Mouse (Mus musculus) brain, adult 10 weeks (tissue): ENCODE results near the gene Hoxb1. TPM values are rescaled to one million over a fixed set of nuclear protein-coding genes. Genes with fewer than 3 reads are reported as not detected.

Source experiments
- polyA plus RNA-seq: library from polyadenylated mRNA; stranded (reverse); fragments of 350-450 nt; fragmentation: Illumina TruSeq; extraction: RNeasy Lipid Tissue Mini Kit (QIAGEN cat#74804); gene quantifications from one replicate; pipeline ENCODE4 v1.2.3, GENCODE M21; 2015; ENCODE audit warnings: low read depth, low replicate concordance

Gene Hoxb1
- polyA plus RNA-seq: not detected

GRCm38 (mm10) chr11:96365441-96366091 lies at the start of gene Hoxb1:
TSS of gene Hoxb1 (plus strand) at chr11:96365752.

GRCm38 (mm10) chr11:96317608-96318367 lies 47.8 kb upstream of the Hoxb1 start, which contains the start of gene Hoxb4:
TSS of gene Hoxb4 (plus strand) at chr11:96318267.

GRCm38 (mm10) chr11:96323154-96323553 lies 42.4 kb upstream of the Hoxb1 start, which contains the start of gene Hoxb3:
TSS of gene Hoxb3 (plus strand) at chr11:96323326.

GRCm38 (mm10) chr11:96350341-96350624 lies 15.3 kb upstream of the Hoxb1 start, which contains the start of gene Hoxb2:
TSS of gene Hoxb2 (plus strand) at chr11:96350525.

Other genes starting within 250 kb of the Hoxb1 start
- gene Ttll6, start 232.0 kb upstream of the Hoxb1 start, polyA plus RNA-seq: 0.59 TPM
- not detected for gene Hoxb13, start 171.4 kb upstream of the Hoxb1 start, polyA plus RNA-seq
- gene Hoxb9, start 94.3 kb upstream of the Hoxb1 start, polyA plus RNA-seq: not detected
- not detected for gene Hoxb8, start 83.8 kb upstream of the Hoxb1 start, polyA plus RNA-seq
- not detected for gene Hoxb7, start 79.1 kb upstream of the Hoxb1 start, polyA plus RNA-seq
- gene Hoxb6, start 73.3 kb upstream of the Hoxb1 start, polyA plus RNA-seq: not detected
- not detected for gene Hoxb5, start 62.4 kb upstream of the Hoxb1 start, polyA plus RNA-seq
- not detected for gene Hoxb4, start 47.5 kb upstream of the Hoxb1 start, polyA plus RNA-seq
- gene Hoxb3, start 42.4 kb upstream of the Hoxb1 start, polyA plus RNA-seq: not detected
- not detected for gene Hoxb2, start 15.2 kb upstream of the Hoxb1 start, polyA plus RNA-seq
- gene Skap1, start 98.8 kb downstream of the Hoxb1 start, polyA plus RNA-seq: 2.9 TPM